Mouse (Mus musculus) right cerebral cortex, postnatal 14 days (tissue): ENCODE measurements around the gene Gm17651.

Experiments
- DNase-seq: peaks from one replicate; pipeline ENCODE4 v3.0.0; 2022

Gene Gm17651

GRCm38 (mm10) chr3:97676126-97676525 is 1.6 kb upstream of the Gm17651 start:
- no peak for DNase-seq

DNA sequence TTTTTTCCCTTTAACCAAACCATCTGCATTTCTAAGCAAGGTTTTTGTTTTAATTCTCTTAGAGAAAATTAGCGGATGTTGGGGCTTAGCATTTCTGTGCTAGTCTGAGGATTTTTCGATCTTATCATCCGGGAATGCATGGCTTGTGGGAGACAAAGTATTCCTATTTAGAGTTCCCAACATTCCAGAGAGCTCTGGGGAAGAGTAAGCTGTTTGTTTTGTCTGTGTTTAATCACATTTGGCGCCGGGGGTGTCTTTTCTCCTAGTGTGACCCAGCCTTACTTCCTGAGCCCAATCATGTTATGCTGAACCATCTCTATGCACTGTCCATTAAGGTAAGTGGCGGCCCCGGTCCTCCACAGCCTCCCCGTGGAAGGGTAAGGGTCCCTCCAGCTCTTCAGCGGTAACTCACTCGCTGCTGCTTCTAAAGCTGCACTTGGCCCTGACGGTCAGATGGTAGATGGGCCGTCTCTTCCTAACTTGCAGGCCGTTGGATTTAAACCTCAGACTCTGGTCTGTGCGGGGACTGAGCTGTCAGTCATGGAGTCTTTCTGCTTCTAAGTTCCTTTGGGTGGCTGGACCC is 7.3 kb downstream of the Gm17651 start:
- DNase-seq: no peak

DNA sequence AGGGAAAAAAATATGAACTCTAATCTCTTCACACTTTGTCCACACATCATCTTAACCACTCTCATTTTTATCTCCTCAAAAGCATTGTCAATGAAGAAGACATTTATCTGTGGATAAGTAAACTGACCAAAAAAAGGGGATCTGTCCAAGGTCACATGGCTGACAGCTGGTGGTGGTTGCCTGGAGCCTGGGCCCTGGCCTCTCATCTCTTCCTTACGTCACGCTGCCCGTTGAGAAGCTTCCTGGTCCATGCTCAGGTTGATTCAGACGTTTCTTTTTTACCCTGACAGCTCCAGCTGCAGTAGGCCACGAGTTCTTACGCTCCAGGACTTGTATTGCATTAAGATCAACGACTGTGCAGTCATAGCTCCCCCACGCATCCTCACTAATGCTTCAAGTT is 8.3 kb downstream of the Gm17651 start:
- DNase-seq: no peak

- no peak for DNase-seq
Measured at GRCm38 (mm10) chr3:97665525-97665924, 9.0 kb downstream of the Gm17651 start.

GRCm38 (mm10) chr3:97661206-97661605 is 13.3 kb downstream of the Gm17651 start:
- DNase-seq: no peak

- DNase-seq: no peak
Measured at GRCm38 (mm10) chr3:97659746-97660145, 14.7 kb downstream of the Gm17651 start.

GRCm38 (mm10) chr3:97658426-97659193 is 15.9 kb downstream of the Gm17651 start:
- peak; percentile 69 for DNase-seq

DNA sequence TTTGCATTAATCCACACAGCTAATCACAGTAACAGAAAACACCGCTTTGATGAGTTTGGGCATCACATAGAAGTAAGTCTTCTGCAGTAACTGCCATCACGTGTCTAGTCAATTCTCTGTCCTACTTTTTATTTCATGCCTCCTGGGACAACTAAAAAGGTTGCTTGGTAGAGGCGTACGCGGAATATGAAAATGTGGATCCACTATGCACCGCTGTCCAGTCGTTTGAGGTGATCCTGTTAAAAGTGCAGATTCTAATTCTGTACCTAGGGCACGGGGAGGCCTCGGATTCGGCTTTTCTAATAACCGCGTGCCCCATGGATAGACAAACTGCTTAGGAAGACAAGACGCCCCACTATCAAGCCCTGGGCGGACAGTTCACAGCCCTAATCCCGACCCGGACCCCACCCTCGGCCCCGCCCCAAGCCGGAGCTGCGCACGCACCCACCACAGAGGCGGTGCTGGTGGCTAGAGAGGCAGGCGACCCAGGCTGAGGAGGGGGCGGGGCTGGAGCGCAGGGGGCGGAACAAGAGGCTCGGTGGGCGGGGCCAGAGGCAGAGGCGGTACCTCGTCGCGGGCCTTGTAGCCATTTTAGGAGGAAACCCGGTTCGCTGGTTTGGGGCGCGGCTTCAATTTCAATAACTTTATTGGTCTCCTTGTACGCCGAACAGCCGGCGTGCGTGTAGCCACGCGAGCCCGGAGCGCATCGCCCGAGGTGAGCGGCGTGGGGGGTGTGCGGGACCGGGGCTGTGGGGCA is 16.7 kb downstream of the Gm17651 start, which contains the start of gene Prkab2:
Gene Prkab2, plus strand, starts transcription at position 539 of the 757 bp plus-strand sequence.
- peak; percentile 100 for DNase-seq

GRCm38 (mm10) chr3:97654901-97655300 is 19.6 kb downstream of the Gm17651 start:
- DNase-seq: no peak

GRCm38 (mm10) chr3:97653781-97654180 is 20.7 kb downstream of the Gm17651 start:
- DNase-seq: no peak

- no peak for DNase-seq
Measured at GRCm38 (mm10) chr3:97651604-97652003, 22.9 kb downstream of the Gm17651 start.

DNA sequence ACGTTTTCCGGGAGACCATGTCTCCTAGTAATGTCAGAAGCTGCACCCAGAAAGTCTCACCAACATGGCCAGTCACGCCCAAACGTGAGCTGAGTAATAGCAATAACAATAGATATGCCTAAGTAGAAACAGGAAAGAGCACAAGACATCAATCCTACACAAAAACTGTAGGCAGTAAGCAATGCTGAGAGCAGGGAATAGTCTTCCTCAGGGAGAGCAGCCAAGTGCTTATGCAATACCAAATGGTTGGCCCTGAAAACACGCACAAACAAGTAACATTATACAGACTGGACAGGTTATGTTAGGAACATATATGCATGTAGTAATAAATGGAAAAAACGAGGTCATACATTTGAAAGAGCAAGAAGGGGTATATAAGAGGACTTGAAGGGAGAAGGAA is 25.0 kb downstream of the Gm17651 start:
- DNase-seq: no peak

DNA sequence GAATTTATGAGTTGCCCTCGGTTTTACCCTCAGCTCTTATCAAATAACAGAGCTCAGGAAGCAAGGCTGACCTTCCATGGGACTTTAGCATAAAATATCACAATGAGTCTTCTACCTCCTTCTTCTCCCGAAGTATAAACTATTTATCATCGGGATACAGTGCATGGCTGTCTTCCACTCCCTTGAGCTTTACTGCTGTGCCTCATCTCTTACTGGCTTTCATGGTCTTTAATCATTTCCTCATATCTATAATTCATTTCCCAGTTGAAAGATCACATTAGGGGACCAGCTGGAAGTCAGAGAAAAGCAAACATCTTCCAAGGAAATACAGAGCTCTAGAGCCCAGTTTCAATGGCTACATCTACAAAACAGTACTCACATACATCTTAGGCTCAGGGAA is 25.5 kb downstream of the Gm17651 start:
- no peak for DNase-seq

DNA sequence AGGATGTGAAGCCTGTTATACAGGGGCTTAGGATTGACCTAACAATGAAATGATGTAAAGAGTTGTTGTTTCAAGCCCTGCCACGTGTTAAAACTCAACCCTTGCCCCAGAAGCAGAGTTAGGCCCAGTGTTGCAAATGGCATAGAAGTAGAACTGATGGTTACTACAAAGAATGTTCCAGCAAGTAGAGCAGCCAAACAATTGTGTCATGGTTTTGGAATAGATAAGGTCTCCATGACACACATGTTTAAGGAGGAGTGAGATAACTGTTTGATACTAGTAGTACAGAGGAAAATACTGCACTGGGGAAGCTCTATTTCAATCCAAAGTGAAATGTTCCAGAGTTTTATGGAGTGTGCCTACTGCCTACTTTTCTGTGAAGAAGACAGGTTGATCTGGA is 26.0 kb downstream of the Gm17651 start:
- no peak for DNase-seq

GRCm38 (mm10) chr3:97642001-97642400 is 32.5 kb downstream of the Gm17651 start:
- DNase-seq: no peak

DNA sequence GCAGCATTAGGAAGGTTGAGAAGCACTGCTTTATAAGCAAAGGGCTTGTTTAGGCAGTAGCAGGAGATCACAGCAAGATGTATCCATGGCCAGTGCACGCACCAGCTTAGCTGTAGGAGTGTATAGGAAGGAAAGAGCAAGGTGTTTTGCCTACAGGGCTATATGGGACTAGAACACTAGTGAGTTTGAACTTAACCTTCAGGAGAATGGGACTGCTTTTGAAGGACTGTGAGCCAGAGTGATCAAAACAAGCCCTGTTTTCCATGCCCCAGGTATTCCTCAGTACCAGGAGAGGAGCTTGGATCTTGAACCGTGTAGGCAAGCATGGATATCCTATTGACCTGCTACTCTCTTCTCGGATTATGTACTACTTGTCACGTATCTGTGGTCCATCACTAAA is 33.1 kb downstream of the Gm17651 start:
- DNase-seq: no peak

- DNase-seq: no peak
Measured at GRCm38 (mm10) chr3:97634288-97634761, 40.2 kb downstream of the Gm17651 start.

DNA sequence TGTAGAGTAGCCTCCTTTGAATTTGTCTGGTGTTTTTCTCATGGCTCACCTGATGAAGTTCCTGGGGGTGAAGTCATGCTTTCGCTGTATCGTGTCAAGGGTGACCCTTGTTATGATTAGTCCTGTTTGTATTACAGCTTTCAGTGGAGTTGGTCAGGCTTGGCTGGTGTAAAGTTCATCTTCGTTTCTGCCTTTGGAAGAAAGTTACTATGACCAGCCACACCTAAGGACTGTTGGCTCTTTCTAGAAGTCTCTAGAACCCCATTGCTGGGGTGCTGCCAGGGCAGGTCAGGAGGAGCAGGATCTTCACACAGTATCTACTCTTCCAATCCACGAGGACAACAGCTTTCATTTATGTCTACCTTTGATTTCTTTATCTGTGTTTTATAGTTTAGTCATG is 41.0 kb downstream of the Gm17651 start:
- no peak for DNase-seq

GRCm38 (mm10) chr3:97631258-97631860 is 43.1 kb downstream of the Gm17651 start:
- no peak for DNase-seq

DNA sequence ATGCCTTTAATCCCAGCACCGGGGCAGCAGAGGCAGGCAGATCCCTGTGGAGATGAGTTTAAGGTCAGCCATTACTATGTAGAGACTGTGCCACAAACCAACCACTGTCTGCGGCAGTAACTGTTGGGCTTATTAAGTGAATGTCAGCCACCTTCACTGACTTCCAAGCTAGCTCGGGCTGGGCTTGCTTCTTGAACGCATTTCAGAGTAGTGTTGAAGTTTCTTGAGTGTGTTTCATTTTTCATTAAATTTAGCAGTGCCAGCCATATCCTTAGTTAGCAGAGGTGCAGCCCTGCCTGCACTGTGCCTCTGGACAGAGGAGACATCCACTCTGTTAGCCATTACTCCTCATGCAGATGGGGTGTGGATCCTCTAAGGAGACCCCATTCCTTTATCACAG is 43.7 kb downstream of the Gm17651 start:
- DNase-seq: no peak

- DNase-seq: no peak
Measured at GRCm38 (mm10) chr3:97629941-97630340, 44.6 kb downstream of the Gm17651 start.

GRCm38 (mm10) chr3:97628391-97629001 is 46.0 kb downstream of the Gm17651 start, which contains the start of gene Fmo5:
Gene Fmo5, plus strand, starts transcription at chr3:97628804.
- DNase-seq: no peak

DNA sequence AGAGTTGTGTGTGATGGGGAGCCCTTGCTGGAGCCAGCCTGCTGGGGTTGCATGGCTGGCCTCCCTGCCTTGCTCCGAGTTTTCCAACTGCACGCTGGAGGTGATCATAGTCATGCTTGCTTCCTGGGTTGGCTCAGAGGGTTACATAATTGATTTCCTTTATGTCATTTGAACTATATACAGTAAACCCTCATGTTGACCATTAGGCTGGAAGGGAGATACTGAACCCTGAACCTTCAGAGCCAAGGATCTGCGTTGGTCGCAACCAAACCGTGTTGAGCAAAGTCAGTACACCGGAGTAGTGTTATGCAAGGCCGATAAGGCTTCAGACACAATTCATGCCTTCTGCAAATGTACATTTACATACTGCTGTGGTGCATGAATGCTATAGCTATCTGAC is 46.6 kb downstream of the Gm17651 start:
- no peak for DNase-seq
